Mouse (Mus musculus) gastrocnemius, adult 18-20 months (tissue): ENCODE measurements around the gene Pfn5. TPM values are rescaled to one million over a fixed set of nuclear protein-coding genes. Genes with fewer than 3 reads are reported as not detected.
"Not testable (repeated sequence)": the region's sequence is repeated elsewhere in the genome, so short reads cannot be mapped to it uniquely, and the experiment has no call there.

Experiments
- DNase-seq: peaks from one replicate; pipeline ENCODE4 v3.0.0; 2021; ENCODE audit warnings: low spot score
- long read RNA-seq, 2 experiments: library from polyadenylated mRNA; stranded (forward); transcript quantifications; one replicate each; pipeline ENCODE4 v2.0.0; 2021
- total RNA-seq, 2 experiments: library from RNA; stranded (reverse); gene quantifications; 2 replicates each; pipeline ENCODE4 v1.2.3; 2021

The Pfn5 gene
- not detected for total RNA-seq
- long read RNA-seq, experiment 1: 0 reads
- long read RNA-seq, experiment 2: 0 reads

DNA sequence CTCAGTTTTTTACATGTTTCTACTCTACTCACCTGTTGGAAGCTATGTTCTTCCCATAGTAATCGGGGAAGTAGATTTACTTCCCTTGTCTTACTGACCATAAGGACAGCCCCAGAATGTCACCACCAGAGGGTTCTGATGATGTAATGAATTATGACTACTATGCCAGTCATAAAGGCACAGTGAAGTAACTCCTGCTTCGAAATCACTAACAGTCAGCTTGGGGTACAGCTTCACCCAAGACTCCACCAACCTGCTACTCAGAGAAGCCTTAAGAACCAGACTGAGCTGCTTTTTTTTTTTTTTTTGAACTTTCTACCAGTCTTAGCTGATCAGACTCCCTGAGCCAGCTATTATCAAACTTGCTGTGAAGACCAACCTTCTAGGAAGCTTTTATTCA, at the start of gene Pfn5, which contains the start of gene Asb12:
TSS of gene Pfn5 (plus strand) at position 218 of the 400 bp plus-strand sequence.
TSS of gene Asb12 (minus strand) at position 101 of the 400 bp plus-strand sequence.
- no peak for DNase-seq

DNA sequence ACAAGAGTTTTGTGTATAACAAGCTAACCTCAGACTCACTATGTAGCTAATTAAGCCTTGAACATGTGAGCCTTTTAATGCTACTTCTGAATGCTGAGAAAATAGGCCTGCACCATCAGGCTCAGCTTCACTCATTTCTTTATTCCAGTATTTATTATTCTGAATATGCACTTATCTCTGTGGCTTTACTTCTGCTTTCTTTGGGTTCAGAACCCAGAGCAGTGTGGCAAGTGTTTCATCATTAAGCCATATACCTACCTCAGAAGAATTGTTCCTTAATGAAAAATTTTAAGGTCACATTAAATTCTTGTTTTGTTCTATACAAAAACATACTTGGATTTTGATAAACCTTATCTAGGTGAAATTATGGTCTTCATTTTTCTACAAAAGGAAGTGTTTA, 34.0 kb upstream of the Pfn5 start:
- no peak for DNase-seq

DNA sequence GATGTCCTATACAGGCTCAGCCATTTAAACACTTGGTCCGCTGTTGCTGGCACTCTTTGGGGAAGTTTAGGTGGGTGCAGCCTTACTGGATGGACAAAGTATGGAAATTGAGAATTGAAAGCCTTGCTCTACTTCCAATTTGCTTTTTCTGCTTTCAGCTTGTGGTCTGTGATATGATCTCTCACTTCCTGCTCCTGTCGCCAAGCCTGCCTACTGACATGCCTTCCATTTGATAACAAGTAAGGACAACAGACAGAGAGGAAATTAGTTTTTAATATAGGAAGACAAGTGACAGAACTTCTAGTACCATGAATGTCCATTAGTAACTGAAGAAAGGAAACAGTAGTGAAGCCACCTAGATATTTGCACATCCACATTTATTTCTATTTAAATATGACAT, 32.7 kb upstream of the Pfn5 start:
- no peak for DNase-seq

DNA sequence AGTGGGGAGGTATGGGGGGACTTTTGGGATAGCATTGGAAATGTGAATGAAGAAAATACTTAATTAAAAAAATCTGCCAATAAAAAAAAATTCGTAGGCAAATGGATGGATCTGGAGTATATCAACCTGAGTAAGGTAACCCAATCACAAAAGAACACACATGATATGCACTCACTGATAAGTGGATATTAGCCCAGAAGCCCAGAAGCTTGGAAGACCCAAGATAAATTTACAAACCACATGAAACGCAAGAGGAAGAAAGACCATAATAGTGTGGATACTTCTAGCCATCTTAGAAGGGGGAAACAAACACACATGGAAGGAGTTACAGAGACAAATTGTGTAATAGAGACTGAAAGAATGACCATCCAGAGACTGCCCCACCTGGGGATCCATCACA, 22.4 kb upstream of the Pfn5 start:
- not testable (repeated sequence) for DNase-seq

DNA sequence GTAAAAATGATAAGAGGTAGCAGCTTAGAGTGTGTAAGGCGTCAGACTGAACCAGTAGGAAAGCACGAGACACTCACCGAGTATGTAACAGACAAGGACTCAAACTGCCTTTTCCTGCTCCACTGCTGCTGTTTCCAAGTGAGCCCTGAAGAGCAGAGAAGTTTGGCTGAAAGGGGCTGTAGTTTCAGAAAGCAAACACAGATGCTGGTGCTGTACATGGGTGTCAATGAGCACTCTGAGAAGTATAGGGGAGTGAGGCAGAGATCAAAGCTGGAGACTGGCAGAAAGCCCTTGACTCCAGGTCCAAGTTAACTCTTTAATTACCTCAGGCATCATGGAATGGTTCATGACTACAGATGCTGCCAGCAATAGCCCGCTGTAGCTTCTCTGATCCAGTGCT, 3.6 kb upstream of the Pfn5 start:
- DNase-seq: no peak

DNA sequence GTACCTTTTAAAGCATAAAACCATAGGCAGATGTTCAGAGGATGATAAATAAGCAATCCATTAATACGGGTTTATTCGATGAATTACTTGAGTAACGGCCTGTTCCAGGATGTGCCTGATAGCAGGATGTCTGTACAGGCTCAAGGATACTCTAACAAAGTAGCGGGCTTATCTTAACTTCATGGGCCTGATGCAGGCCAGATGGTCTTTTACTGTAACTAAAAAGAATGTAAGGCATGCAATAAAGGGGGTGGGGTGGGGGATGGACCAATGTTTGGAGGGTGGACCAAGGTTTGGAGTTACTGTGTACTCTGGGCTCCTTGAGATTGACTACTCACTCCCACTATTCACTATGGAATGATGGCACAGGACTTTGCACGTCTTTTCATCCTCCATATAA, 42.7 kb downstream of the Pfn5 start:
- no peak for DNase-seq

Other genes starting within 250 kb of the Pfn5 start
- 1 to 10 TPM; 3.3 to 3.9 TPM for gene Amer1, start 113.2 kb upstream of the Pfn5 start, total RNA-seq
- gene Asb12, start 117 bp upstream of the Pfn5 start, total RNA-seq: 10 to 100 TPM; 51.7 to 59.7 TPM
- gene Zc4h2, start 100.4 kb downstream of the Pfn5 start, total RNA-seq: 1 to 10 TPM in 1 of 2 experiments, under 1 TPM in 1; 0.88 to 1.1 TPM
- under 1 TPM; 0.27 to 0.28 TPM for gene Zc3h12b, start 153.6 kb downstream of the Pfn5 start, total RNA-seq